Mouse (Mus musculus) lung, postnatal 0 days (tissue): ENCODE data around the gene Rps6ka2.
"Not testable (repeated sequence)": the region's sequence is repeated elsewhere in the genome, so short reads cannot be mapped to it uniquely, and the experiment has no call there.

Experiments
- CTCF ChIP-seq: IDR thresholded peaks from 2 replicates; pipeline ENCODE4 v1.5.1; 2016; ENCODE audit warnings: antibody characterized with exemption, mild to moderate bottlenecking
- EP300 ChIP-seq: IDR thresholded peaks from 2 replicates; pipeline ENCODE4 v1.6.1; 2016; ENCODE audit warnings: antibody characterized with exemption, mild to moderate bottlenecking, control low read depth

DNA sequence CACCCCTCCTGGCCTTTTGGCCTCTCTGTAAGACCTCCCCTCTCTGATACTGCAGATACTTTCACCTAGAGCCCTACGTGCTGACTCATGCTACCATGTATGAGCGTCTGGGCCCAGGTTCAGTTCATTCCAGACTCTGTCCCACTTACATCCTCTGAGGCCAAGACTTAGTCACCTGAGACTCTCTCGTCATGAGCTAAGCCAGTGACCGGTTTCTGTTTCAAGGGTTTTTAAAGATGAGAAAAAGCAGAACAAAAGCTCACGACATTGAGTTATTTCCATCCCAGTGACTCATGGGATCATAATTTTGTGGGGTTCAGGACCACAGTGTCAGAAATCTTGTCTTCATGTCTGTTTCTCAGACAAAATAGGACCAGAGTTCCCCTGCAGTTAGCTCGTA is 149.9 kb downstream of the Rps6ka2 start:
- not testable (repeated sequence) for TF ChIP-seq CTCF, EP300
